Mouse (Mus musculus) stomach, adult 2 months (tissue): Measurements from ENCODE around the gene 4833427G06Rik. TPM values are rescaled to one million over a fixed set of nuclear protein-coding genes. Genes with fewer than 3 reads are reported as not detected.

Source experiments
- polyA plus RNA-seq: library from polyadenylated mRNA; depleted of rRNA; stranded (reverse); fragments of >200 nt; gene quantifications from 2 replicates; pipeline ENCODE4 v1.2.3, GENCODE M21; 2012; rRNA removed

The 4833427G06Rik gene
- polyA plus RNA-seq = 0.12 TPM in 1 of 2 replicates, not detected in the other

GRCm38 (mm10) chr9:51101756-51102425 is at the start of gene 4833427G06Rik:
4833427G06Rik (minus strand) TSS chr9:51102078.

GRCm38 (mm10) chr9:51076979-51077315 is 24.9 kb downstream of the 4833427G06Rik start, which contains the start of gene Layn:
Layn (minus strand) TSS chr9:51077094.

GRCm38 (mm10) chr9:51060601-51061000 is 41.3 kb downstream of the 4833427G06Rik start, which contains the start of gene Btg4:
Btg4 (plus strand) TSS chr9:51060901.

Other genes starting within 250 kb of the 4833427G06Rik start
- 6.3 and 7.4 TPM in 2 replicates for gene Sik2, start 93.0 kb downstream of the 4833427G06Rik start, polyA plus RNA-seq
- gene Btg4, start 41.2 kb downstream of the 4833427G06Rik start, polyA plus RNA-seq = not detected in 2 replicates
- gene Layn, start 25.0 kb downstream of the 4833427G06Rik start, polyA plus RNA-seq = 0.84 and 0.99 TPM in 2 replicates
- gene Gm32742, start 63.4 kb upstream of the 4833427G06Rik start, polyA plus RNA-seq = 0.42 and 0.51 TPM in 2 replicates
- 0.45 and 0.63 TPM in 2 replicates for gene Pou2af1, start 111.6 kb upstream of the 4833427G06Rik start, polyA plus RNA-seq
- 3.8 and 4.5 TPM in 2 replicates for gene Colca2, start 176.5 kb upstream of the 4833427G06Rik start, polyA plus RNA-seq
- 2.5 and 3.9 TPM in 2 replicates for gene 1810046K07Rik, start 226.8 kb upstream of the 4833427G06Rik start, polyA plus RNA-seq